Mouse (Mus musculus) stomach, embryonic 14.5 days (tissue): ENCODE results near the gene Mrps14. TPM values are rescaled to one million over a fixed set of nuclear protein-coding genes. Genes with fewer than 3 reads are reported as not detected.

Experiments
- ATAC-seq: fragments of 200-750 bp; cut with Nextera tagmentation; 2 replicates; pipeline ENCODE4 v1.8.0; 2017; ENCODE audit warnings: low read depth, moderate TSS enrichment; ENCODE audit not compliant: insufficient number of reproducible peaks, insufficient read depth, low FRiP score
- H3K27ac ChIP-seq: fragments of 300-500 bp; sonication (generic); 2 replicates; pipeline ENCODE4 v1.5.1; 2014; ENCODE audit warnings: mild to moderate bottlenecking, low read length, moderate library complexity, mixed read lengths
- H3K27me3 ChIP-seq: fragments of 300-500 bp; sonication (generic); 2 replicates; pipeline ENCODE4 v1.6.1; 2014; ENCODE audit warnings: low read length, control low read depth, mixed read lengths; ENCODE audit not compliant: control insufficient read depth, insufficient read depth
- H3K36me3 ChIP-seq: fragments of 300-500 bp; sonication (generic); 2 replicates; pipeline ENCODE4 v1.6.1; 2014; ENCODE audit warnings: mild to moderate bottlenecking, control low read depth, low read length, moderate library complexity, mixed read lengths; ENCODE audit not compliant: control insufficient read depth, insufficient read depth
- H3K4me1 ChIP-seq: fragments of 300-500 bp; sonication (generic); 2 replicates; pipeline ENCODE4 v1.6.1; 2014; ENCODE audit warnings: low read length, control low read depth, mixed read lengths; ENCODE audit not compliant: control insufficient read depth, insufficient read depth
- H3K4me2 ChIP-seq: fragments of 300-500 bp; sonication (generic); replicated peaks from 2 replicates; pipeline ENCODE4 v1.6.1; 2014; ENCODE audit warnings: low read depth, low read length, control low read depth
- H3K4me3 ChIP-seq: fragments of 300-500 bp; sonication (generic); 2 replicates; pipeline ENCODE4 v1.5.1; 2014; ENCODE audit warnings: low read depth, low read length, control low read depth
- H3K9ac ChIP-seq: fragments of 300-500 bp; sonication (generic); replicated peaks from 2 replicates; pipeline ENCODE4 v1.6.1; 2014; ENCODE audit warnings: low read depth, mild to moderate bottlenecking, control low read depth, low read length, moderate library complexity, mixed read lengths
- H3K9me3 ChIP-seq: fragments of 300-500 bp; sonication (generic); 2 replicates; pipeline ENCODE4 v1.6.1; 2016; ENCODE audit warnings: low read depth, low read length, control low read depth; ENCODE audit not compliant: control insufficient read depth
- WGBS: fragments of 180-500 bp; shearing (Covaris S2); extraction: QIAGEN DNeasy Blood & Tissue Kit; methylation state at CpG from one replicate; pipeline ENCODE4 v1.1.7; 2014; 5-methylcytosine and 5-hydroxymethylcytosine counted together
- polyA plus RNA-seq: library from polyadenylated mRNA; unstranded; fragments of >200 nt; fragmentation: Nextera tagmentation; extraction: Ambion mirVana; gene quantifications from 2 replicates; pipeline ENCODE4 v1.2.1, GENCODE M21; 2014

The Mrps14 gene
- polyA plus RNA-seq, 1 experiment from 2014 or later = 261 TPM

DNA sequence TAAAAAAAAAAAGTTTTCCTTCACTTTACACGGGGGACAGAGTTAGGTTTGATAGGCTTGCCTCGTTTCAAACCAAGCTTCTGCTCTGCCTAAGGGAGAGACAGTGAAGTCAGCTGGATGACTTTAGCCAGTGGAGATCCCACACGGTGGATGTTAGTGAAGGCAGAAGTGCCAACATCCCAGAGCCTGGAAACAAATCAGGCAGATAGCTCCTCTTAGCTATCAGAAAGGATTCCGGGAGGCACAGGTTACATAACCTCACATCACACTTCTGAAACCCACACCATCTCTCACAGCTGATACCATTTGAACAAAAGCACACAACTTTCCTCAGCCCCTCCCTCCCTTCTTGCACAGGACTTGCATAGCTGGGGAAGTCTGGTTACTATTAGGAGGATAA is 55.8 kb downstream of the Mrps14 start:
- no peaks in the 10 kb centered on the region for H3K4me1 ChIP-seq
- H3K27ac ChIP-seq = no peak overlapping the region
- H3K4me3 ChIP-seq = no peak overlapping the region
- WGBS = 58% methylated on average over 4 of the region's 4 CpGs
- H3K27me3 ChIP-seq = no peaks in the 10 kb centered on the region
- ATAC-seq = no peak
- H3K4me2 ChIP-seq = no peak overlapping the region
- H3K36me3 ChIP-seq = no peaks in the 10 kb centered on the region
- no peaks in the 10 kb centered on the region for H3K9me3 ChIP-seq
- H3K9ac ChIP-seq = no peak overlapping the region

GRCm38 (mm10) chr1:160251388-160252007 is 56.5 kb downstream of the Mrps14 start:
- ATAC-seq = no peak
- WGBS = 63% methylated on average over 5 of the region's 5 CpGs

More at GRCm38 (mm10) chr1:160251388-160252007, 56.5 kb downstream of the Mrps14 start:
- Histone ChIP-seq H3K27me3 (no peaks in the 10 kb centered on the region), H3K9me3 (no peaks in the 10 kb centered on the region), H3K36me3 (no peaks in the 10 kb centered on the region), H3K9ac (no peak overlapping the region), H3K4me3 (no peak overlapping the region), H3K4me2 (no peak overlapping the region), H3K4me1 (no peaks in the 10 kb centered on the region), H3K27ac (no peak overlapping the region)

Other genes starting within 250 kb of the Mrps14 start
- gene 4930523C07Rik, start 150.8 kb upstream of the Mrps14 start, polyA plus RNA-seq = 22.1 and 22.4 TPM in 2 replicates
- 18.3 and 20.2 TPM in 2 replicates for gene Tnn, start 41.6 kb upstream of the Mrps14 start, polyA plus RNA-seq
- 202 and 226 TPM in 2 replicates for gene Cacybp, start 17.7 kb downstream of the Mrps14 start, polyA plus RNA-seq